Mouse (Mus musculus) olfactory bulb, adult 2 months (tissue): ENCODE results near the gene Gm10142. TPM values are rescaled to one million over a fixed set of nuclear protein-coding genes. Genes with fewer than 3 reads are reported as not detected.
"Not testable (repeated sequence)": the region's sequence is repeated elsewhere in the genome, so short reads cannot be mapped to it uniquely, and the experiment has no call there.

Experiments used
- H3K27ac ChIP-seq: fragments of 200-500 bp; 2 replicates; pipeline ENCODE4 v1.5.1; 2012; ENCODE audit warnings: low read depth, low read length; ENCODE audit not compliant: insufficient read depth
- H3K4me1 ChIP-seq: fragments of 200-500 bp; 2 replicates; pipeline ENCODE4 v1.6.1; 2012; ENCODE audit warnings: low read length; ENCODE audit not compliant: control insufficient read depth, insufficient read depth
- H3K4me3 ChIP-seq: fragments of 200-500 bp; 2 replicates; pipeline ENCODE4 v1.5.1; 2012; ENCODE audit warnings: mild to moderate bottlenecking, low read depth, low read length, moderate library complexity; ENCODE audit not compliant: insufficient read depth
- CTCF ChIP-seq: fragments of 200-500 bp; IDR thresholded peaks from 2 replicates; pipeline ENCODE4 v1.5.1; 2012; ENCODE audit warnings: low read depth, mild to moderate bottlenecking, low read length, moderate library complexity; ENCODE audit not compliant: insufficient read depth
- POLR2A ChIP-seq: fragments of 200-500 bp; IDR thresholded peaks from 2 replicates; pipeline ENCODE4 v1.6.1; 2012; ENCODE audit warnings: mild to moderate bottlenecking, low read depth, low read length, moderate library complexity; ENCODE audit not compliant: insufficient read depth
- WGBS: fragments of 180-500 bp; shearing (Covaris S2); methylation state at CpG from one replicate; pipeline ENCODE4 v1.1.7; 2018; 5-methylcytosine and 5-hydroxymethylcytosine counted together
- polyA plus RNA-seq: library from polyadenylated mRNA; stranded (reverse); fragments of >200 nt; gene quantifications from 2 replicates; pipeline ENCODE4 v1.2.4, GENCODE M21; 2012; ENCODE audit warnings: low replicate concordance; ENCODE audit not compliant: missing spikeins, insufficient read depth, insufficient read length

Gm10142 gene
- polyA plus RNA-seq, 1 experiment = not detected

DNA sequence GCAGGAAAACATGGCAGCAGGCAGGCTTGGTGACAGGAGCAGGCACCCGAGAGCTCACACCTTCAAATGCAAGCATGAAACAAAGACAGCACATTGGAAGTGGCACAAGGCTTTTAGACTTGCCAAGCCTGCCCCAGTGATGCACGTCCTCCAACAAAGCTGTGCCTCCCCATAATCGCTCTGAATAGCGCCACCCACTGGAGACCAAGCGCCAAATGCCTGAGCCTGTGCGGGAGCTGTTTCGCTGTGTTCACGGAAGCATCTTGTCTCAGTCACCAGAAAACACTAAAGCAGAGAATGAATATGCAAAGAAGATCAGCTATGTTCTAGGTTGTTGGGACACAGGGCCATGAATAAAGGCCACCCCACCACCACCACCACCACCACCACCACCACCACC lies 9.2 kb downstream of the Gm10142 start:
- no peak for TF ChIP-seq CTCF
- no peak for TF ChIP-seq POLR2A
- no peak overlapping the region for H3K27ac ChIP-seq
- no peak overlapping the region for H3K4me3 ChIP-seq
- WGBS = 77% methylated on average over 8 of the region's 8 CpGs
- H3K4me1 ChIP-seq = peaks cover 4% of the 10 kb centered on the region; the same call in 1 of the 2 replicates

DNA sequence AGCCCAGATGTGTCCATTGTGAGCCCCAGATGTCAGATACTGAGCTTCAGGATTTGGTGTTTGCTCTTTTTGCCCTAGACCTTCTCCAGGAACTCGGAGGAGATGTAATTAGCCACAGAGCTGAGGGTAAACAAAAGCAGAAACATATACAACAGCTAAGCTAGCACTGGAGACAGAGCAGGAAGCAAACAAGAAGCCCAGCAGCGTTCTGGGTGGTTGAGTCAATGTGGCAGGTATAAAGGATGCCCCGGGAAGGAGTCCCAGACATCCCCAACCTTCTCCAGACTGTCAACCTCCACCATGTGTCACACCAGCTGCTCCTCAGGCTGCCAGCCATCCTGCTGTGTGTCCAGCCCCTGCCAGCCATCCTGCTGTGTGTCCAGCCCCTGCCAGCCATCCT lies 10.6 kb downstream of the Gm10142 start, which contains the start of gene Gm10100:
Gm10100 (plus strand) TSS at position 301 of the 400 bp plus-strand sequence.
- Histone ChIP-seq H3K4me1 (peaks cover 4% of the 10 kb centered on the region; the same call in 1 of the 2 replicates), H3K27ac (no peak within 1 kb of the TSS), H3K4me3 (no peak within 1 kb of the TSS)
- 48% methylated on average over 3 of the region's 3 CpGs for WGBS
- no peak for TF ChIP-seq POLR2A
- no peak for TF ChIP-seq CTCF

DNA sequence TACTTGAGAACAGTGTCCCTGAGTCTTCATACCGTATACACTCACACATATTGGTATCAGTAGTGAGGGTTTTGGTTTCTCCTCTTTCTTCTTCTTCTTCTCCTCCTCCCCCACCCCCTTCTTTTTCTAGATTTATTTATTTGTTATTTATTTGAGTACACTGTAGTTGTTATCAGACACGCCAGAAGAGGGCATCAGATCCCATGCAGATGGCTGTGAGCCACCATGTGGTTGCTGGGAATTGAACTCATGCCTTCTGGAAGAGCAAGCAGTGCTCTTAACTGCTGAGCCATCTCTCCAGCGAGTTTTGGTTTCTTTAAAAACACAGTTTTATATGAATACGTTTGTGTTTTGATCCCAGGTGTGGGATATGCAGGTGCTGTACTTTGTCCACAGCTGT lies 12.7 kb downstream of the Gm10142 start:
- peaks cover 4% of the 10 kb centered on the region; the same call in 1 of the 2 replicates for H3K4me1 ChIP-seq
- H3K4me3 ChIP-seq = no peak overlapping the region
- no peak for TF ChIP-seq CTCF
- TF ChIP-seq POLR2A = no peak
- H3K27ac ChIP-seq = no peak overlapping the region
- WGBS = 70% methylated on average over 4 of the region's 4 CpGs

DNA sequence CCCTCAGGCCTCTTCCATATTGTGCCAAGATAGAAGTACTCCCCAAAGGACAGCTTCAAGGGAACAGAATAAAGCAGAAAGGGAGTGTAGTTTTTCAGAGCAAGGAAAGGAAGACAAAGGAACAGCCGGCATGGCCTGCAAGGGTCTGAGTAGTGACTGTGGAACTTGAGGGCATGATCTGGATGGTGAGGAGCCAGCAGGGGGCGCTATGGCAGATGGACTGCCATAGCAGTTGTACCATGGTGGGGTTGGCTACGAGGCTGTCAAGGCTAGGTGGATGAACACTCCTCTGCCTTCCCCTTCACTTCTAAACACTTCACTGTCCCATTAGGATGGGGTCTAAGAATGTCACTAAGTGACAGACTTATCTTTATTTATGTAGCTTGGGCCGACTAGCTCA lies 13.6 kb downstream of the Gm10142 start:
- peaks cover 4% of the 10 kb centered on the region; the same call in 1 of the 2 replicates for H3K4me1 ChIP-seq
- H3K27ac ChIP-seq = no peak overlapping the region
- no peak for TF ChIP-seq POLR2A
- TF ChIP-seq CTCF = no peak
- 59% methylated on average over 4 of the region's 4 CpGs for WGBS
- no peak overlapping the region for H3K4me3 ChIP-seq

DNA sequence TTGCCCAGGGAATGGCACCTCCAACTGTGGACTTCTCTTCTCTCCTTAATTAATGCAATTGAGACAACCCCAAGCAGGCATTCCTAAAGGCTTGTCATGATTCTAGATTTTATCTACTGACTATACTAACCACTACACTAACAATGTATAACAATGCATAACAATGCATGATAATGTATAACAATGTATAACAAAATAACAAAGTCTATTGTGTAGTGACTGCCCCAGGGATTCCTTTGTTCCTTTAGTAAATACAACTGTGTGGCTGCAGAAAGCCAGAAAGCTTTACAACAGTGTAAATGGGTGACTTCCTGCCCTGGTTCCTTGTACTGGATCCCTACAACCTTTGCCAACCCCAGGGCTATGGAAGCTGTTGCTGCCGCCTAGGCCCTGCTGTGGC lies 20.3 kb downstream of the Gm10142 start:
- Histone ChIP-seq H3K27ac (no peak overlapping the region), H3K4me1 (peaks cover 15% of the 10 kb centered on the region), H3K4me3 (no peak overlapping the region)
- TF ChIP-seq POLR2A (no peak), CTCF (no peak)
- WGBS = 92% methylated on average over 1 of the region's 1 CpGs

DNA sequence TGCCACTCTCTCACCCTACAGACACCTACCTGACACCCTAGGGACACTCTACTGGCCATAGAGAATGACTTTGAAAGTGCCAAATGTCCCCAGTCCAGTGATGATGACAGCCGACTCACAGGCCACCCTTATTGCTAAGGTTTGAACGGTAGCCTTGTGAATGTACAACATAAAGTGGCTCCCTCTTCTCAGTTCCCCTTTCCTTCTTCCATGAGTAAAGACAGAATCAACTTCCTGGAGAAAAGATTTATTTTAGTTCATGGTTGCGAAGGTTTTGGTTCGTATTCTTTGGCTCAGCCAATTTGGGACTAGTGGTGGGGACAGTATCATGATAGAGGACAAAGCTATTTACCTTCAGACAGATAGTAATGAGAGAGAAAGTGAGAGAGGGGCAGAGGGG lies 23.3 kb downstream of the Gm10142 start:
- TF ChIP-seq CTCF = no peak
- no peak for TF ChIP-seq POLR2A
- Histone ChIP-seq H3K4me1 (peaks cover 25% of the 10 kb centered on the region), H3K4me3 (no peak overlapping the region), H3K27ac (no peak overlapping the region)
- 96% methylated on average over 4 of the region's 4 CpGs for whole genome bisulfite sequencing

DNA sequence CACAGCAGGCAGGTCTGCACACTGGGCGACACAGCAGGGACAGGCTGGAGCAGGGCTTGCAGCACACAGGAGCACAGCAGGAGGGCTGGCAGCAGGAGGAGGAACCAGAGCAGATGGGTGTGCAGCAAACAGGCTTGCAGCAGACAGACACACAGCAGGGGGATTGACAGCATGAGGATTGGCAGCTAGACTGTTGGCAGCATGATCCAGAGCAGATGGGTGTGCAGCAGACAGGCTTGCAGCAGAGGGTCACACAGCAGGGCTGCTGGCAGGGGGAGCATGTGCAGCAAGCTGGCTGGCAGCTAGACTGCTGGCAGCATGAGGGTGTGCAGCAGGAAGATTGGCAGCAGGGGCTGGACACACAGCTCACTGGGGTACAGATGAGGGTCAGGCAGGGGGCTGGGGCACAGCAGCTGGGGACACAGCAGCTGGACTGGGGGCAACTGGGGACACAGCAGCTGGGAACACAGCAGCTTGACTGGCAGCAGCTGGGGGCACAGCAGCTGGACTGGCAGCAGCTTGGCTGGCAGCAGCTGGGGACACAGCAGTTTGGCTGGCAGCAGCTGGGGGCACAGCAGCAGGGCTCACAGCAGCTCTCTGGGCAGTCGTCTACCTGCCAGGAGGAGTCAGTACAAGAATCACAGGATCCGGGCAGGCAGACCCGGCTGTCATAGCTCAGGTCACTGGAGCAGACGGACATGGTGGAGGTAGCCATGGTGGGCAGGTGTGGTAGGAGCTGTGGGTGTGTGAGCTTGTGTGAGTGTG lies 26.5 kb downstream of the Gm10142 start, which contains the start of gene Gm18596:
Gm18596 (minus strand) TSS at position 715 of the 765 bp plus-strand sequence.
- not testable (repeated sequence) for H3K4me3 ChIP-seq, H3K27ac ChIP-seq
- 56% methylated on average over 5 of the region's 5 CpGs for WGBS
- peaks cover 24% of the 10 kb centered on the region for H3K4me1 ChIP-seq

DNA sequence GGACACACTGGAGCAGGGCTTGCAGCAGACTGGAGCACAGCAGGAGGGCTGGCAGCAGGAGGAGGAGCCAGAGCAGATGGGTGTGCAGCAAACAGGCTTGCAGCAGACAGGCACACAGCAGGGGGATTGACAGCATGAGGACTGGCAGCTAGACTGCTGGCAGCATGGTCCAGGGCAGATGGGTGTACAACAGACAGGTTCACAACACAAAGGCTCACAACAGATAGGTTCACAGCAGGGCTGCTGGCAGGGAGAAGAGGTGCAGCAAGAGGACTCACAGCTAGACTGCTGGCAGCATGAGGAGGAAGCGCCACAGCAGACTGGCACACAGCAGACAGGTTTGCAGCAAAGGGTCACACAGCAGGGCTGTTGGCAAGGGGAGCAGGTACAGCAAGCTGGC lies 35.1 kb downstream of the Gm10142 start:
- H3K4me1 ChIP-seq, H3K4me3 ChIP-seq, H3K27ac ChIP-seq: not testable (repeated sequence)
- WGBS = 54% methylated on average over 1 of the region's 1 CpGs

DNA sequence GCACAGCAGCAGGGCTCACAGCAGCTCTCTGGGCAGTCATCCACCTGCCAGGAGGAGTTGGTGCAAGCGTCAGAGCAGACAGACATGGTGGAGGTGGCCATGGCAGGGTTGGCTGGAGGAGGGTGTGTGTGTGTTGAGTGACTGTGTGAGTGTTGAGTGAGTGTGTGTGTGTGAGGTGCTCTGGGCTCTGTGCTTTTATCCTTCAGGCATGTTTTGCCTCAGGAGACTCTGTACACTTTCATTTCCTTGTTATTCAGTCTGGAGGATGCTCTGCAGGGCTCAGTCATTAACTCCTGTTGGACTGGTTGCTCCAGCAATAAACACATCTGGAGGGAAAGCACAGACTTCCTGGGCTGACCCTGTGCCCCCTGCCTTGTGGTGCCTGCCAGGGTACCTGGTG lies 35.6 kb downstream of the Gm10142 start, which contains the start of gene Gm9736:
Gm9736 (minus strand) TSS at position 101 of the 400 bp plus-strand sequence.
- WGBS = 75% methylated on average over 1 of the region's 1 CpGs

DNA sequence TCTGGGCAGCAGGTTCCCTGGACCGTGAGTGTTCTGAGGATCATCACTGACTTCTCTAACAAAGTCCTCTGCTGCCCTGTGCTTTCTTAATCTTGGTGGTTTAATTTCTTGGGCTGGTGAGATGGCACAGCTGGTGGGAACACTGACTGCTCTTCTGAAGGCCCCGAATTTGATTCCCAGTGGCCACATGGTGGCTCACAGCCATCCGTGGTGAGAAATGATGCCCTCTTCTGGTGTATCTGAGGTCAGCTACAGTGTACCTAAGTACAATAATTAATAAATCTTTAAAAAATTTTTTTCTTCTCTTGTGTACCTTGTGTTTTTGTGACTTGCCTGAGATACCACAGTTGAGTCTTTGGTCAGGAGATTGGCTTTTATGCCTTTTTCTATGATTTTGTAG lies 36.7 kb downstream of the Gm10142 start:
- WGBS = 72% methylated on average over 3 of the region's 3 CpGs
- H3K4me1 ChIP-seq, H3K27ac ChIP-seq, H3K4me3 ChIP-seq: not testable (repeated sequence)

More for the DNA sequence above, 35.6 kb downstream of the Gm10142 start, which contains the start of gene Gm9736:
- H3K4me3 ChIP-seq, H3K27ac ChIP-seq, H3K4me1 ChIP-seq: not testable (repeated sequence)
